Mouse (Mus musculus) adrenal gland, postnatal 25 days (tissue): ENCODE results near the gene Ccn2. TPM values are rescaled to one million over a fixed set of nuclear protein-coding genes. Genes with fewer than 3 reads are reported as not detected.
A peak's percentile ranks its signal among the peaks of the same experiment; 100 is the strongest.
"Not testable (repeated sequence)": the region's sequence is repeated elsewhere in the genome, so short reads cannot be mapped to it uniquely, and the experiment has no call there.

ENCODE experiments used
- DNase-seq: peaks from one replicate; pipeline ENCODE4 v3.0.0; 2021; ENCODE audit warnings: mixed read lengths
- total RNA-seq: library from RNA; stranded (reverse); gene quantifications from 2 replicates; pipeline ENCODE4 v1.2.3, GENCODE M21; 2021

Gene Ccn2
- total RNA-seq, 1 experiment from 2014 or later, result 44.4 TPM

DNA sequence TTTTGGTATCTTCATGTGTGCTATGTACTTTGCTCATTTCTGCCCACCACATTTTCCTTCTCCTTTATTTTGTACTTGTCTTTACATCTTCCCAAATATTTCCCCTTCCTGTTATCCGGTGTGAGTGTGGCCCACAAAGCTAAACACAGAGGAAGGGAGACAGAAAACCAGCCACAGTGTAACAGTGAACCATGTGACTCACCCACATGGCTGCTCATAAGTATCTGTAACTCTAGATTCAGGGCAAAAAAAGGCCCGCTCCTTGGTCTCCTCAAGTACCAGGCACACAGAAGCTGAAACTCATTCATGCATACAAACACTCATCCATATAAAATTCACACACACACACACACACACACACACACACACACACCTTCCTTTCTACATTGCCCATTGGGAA, 7.8 kb downstream of the Ccn2 start:
- no peak for DNase-seq

DNA sequence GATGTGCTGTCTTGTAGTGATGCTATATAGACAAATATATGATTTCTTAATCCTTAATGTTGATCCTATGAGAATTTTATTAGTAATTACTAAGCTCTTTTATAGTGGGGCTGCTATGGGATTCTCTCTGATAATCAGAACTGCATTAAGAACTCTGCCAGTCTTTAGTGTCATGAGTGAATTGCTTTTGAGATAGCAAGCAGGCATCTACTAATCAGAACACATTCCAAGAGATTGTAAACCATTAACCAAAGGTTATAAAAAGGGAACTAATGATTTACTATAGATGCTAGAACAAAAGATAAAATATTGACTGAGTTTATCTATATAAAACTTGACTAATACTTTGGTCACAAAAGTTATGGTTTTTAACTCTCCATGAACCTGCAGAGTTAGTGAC, 8.5 kb downstream of the Ccn2 start:
- DNase-seq, result no peak

DNA sequence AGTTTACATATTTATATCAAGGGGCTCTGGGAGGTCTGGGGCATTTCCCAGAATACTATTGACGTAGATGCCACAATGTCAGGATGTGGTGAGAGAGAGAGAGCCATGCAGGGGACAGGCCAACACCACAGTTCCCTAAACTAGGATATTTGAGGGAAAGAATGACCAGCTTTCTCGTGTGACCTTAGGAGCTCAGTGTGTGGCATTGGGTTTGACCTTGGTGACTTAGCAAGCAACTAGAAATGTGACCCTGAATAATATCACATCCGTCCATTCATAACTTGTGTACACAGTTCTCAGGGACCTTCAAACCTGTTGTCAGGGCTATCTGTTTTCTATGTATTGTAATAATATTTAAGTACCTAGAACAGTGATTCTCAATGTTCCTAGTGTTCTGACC, 13.9 kb downstream of the Ccn2 start:
- DNase-seq, result no peak

DNA sequence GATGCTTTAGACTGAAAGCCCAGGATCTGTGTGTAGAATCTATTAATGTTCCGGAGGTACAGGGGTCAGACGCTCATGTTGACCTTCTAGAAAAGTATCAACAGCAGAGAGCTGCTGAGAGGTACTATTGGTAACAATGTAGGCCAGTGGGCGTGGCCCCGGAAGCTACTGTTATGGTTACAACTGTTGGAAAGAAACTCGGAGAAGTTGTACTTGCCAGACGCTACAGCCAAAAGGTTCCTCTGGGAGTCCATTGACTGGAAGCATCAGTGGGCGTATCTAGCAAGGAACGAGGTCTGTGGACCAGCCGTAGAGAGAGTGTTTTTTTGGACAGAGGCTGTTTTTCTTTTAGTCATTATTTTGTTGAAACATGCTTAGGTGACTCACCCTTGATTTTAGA, 14.5 kb downstream of the Ccn2 start:
- no peak for DNase-seq

DNA sequence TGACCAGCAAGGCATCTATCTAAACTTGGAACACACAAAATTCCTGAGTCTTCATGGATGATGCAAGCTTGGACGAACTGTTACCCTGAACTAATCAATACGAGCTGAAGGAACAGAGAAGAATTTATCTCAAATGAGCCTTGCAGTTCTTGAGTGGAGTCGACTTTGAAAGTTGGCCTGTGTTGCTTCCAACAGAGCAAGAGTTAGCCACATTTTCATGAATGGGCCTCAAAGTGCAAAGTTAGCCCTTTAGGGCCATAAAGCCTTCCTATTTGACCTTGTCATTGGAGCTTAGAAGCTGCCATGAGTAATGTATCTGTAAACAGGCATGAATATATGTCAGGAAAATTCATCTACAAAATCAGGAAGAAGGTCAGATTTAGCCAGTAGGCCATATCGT, 19.5 kb downstream of the Ccn2 start:
- no peak for DNase-seq

DNA sequence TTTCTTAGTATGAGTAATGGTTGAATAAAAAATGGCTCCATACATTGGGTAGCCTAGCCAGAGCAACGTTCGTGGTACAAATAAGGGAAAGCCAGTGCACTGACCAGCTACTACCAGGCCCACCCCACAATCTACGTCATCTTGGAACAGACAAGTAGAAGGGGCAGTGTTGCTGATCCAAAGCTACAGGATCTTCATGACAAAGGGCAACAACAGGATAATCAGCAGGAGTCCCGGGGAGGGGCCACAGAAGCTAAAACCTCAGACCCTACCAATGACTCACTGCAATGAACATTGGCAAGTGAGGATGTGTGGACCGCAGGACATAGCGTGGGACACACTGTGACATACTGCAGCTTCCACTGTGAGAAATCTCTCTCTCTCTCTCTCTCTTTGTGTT, 20.6 kb downstream of the Ccn2 start:
- DNase-seq, result no peak

DNA sequence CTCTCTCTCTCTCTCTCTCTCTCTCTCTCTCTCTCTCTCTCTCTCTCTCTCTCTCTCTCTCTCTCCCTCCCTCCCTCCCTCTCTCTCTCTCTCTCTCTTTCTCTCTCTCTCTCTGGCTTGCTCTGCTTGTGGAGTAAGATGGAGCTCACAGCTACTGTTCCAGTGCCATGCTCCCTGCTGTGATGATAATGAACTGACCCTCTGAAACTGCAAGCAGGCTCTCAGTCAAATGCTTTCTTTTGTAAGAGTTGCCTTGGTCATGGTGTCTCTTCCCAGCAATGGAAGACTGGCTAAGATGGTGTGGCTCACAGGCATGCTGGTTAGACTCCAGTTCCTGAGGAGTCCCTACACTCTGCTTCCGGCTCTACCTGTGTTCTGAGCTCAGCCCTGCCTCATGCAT, 21.3 kb downstream of the Ccn2 start:
- DNase-seq, result not testable (repeated sequence)

DNA sequence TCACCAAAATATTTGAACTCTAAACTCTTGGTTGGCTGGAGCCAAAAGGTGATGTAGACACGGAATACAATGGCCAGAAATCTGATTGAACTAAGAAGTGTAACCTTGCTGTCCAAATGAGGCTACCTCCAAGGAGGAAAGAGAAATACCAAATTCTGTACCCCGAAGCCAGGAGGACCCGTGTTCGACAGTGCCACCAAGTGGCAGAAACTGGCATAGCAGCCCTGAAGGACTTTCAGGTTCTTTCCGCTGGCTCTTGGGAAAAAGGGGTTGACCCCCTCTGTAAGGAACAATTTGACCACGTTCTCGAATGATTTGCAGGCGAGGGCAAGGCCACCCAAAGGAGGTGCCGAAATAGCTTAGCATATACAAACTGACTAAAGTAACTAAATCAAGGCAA, 26.3 kb downstream of the Ccn2 start:
- DNase-seq, result peak; percentile 65

DNA sequence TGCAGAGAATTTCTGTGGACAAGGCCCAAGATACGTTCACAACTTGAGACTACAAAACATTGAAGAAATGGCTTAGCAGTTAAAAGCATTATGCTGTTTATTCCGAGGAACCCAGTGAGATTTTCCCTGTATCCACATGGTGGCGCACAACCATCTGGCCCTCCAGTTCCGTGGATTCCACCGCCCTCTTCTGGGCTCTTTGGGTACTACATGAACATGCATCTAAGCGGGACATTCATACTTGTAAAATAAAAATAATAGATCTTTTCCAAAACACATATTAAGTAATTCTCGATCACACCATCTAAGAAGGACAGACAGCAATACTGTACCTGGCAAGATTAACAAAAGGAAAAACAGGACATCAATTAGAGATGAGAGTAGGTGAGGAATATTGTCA, 27.3 kb downstream of the Ccn2 start:
- DNase-seq, result peak; percentile 73

DNA sequence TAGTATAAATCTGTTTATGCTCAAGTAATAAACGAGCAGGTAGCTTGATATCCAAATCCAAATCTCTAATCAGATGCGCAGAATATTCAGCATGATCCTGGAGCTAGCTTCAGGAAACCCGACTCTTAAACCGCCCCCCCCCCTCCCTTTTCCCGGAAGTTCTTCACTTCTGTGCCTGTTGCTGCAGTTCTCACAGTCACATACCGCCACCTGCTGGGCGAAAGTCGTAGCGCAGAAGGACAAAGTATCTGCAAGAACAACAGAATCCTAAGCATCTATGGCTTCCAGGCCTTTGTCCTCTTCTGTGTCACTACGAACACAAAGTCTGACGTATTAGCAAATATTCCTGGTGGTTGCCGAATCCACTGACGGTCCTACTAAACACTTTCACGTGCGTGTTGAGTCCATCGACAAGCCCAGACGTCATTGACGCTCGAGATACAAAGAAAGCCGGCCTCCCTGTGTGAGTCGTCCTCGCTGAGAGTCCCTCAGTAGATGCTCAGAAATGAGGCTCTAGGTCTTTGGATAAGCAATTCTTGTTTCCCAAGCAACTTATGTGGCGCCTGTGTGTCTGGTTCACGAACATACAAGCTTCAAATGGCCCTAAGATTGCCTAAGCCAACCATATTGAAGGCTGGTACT, 29.9 kb downstream of the Ccn2 start:
- peak; percentile 82 for DNase-seq

DNA sequence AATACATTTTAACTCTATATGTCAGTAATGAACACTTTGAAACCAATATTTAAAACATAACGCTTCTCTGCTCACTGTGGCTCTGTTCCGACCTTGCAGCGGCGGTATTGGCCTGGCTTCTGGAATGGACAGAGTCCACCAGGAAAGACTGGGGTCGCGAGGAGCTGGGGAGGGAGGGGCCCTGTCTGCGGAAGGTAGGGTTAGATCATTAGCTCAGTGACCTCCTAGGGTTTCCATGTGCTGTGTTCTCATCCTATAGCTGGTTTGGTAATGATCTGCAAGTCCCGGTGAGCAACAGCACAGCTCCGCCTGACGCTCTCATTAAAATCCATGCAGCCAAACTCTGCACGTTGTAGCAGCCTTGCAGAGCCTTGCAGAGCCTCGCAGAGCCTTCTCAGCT, 32.0 kb downstream of the Ccn2 start:
- DNase-seq, result no peak

DNA sequence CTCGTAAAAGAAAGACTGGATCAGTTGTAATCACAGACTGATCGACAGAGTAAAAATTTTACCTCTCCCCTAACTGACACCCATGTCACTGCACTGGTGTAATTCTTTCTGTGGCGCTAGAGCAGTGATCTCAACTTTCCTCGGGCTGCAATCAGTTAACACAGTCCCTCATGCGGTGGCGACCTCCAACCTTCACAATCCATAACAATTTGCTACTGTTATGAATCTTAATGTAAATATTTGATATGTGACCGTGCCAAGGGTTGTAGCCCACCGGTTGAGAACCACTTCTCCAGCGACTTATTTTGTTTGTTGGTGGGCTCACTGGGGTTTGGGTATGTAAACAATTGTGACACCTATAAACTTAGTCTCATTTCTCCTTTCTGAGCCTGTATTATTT, 33.2 kb downstream of the Ccn2 start:
- DNase-seq, result no peak

DNA sequence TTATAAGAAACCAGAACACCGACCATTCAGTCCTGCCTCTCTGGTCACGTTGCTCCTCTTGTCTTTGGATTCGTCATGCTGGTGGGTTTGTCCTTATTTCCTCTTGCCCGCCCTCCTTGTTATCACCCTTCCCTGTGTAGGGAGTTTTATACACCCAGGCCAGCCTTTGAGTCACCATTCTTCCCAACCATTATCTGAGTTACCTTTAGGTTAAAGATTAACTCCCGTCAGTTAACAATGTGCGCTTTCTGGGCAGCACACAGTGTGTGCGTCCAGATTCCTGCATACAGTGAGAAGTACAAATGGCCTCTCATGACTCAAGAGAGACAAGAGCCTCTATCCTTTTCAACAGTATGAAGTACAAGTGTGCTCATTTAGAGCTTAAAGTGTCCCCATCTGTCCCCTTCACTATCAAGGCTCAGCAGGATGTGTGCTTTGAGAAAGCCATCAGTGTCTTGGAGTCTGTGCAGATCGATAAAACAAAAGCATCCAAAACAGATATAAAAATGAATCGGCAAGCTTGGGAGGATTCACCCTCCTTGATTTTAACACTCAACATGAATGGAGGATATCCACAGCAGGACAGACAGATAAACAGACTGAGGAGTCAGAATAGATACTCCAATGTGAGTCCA, 34.0 kb downstream of the Ccn2 start:
- DNase-seq, result no peak

DNA sequence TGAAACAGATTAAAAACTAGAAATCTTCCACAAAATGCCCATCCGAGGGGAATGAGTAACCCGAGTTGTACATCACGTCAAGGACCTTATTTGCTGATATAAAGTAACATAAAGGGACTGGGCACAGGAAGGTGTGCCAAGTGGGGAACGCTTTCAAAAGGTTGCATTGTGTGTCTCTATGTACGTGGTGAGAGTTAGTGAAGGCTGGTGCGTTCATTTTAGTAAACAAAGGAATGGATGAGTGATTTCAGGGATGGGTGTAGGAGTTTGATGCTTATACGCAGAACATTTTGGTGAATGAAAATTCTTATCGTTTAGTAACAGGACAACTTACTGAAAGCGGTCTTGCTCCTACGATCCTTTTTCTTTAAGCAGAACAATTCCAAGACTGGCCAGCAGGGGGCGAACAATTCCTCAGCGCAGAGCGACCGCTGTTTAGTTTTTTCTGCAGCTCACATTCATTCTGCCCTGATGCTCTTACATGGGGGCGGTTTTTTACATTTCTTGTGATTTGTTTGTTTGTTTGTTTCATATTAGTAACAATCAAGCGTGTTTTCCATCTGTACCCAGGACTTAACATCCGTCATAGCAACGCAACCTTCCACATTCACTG, 35.3 kb downstream of the Ccn2 start:
- peak; percentile 61 for DNase-seq

DNA sequence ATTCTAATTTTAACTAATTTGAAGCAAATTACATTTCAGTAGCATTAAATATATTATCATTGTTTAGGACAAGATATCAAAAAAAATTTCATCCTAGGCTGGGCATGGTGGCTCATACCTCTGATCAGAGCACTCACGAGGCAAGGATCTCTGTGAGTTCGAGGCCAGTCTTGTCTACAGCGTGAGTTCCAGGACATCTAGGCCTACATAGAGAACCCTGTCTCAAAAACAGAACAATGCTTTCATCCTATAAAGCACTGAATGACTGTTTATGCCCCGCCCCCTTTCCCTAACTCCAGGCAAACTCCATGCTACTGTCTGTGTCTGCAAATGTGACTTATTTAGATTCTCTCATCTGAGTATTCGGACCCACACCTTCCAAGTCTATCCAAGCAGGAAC, 35.9 kb downstream of the Ccn2 start:
- DNase-seq, result no peak

DNA sequence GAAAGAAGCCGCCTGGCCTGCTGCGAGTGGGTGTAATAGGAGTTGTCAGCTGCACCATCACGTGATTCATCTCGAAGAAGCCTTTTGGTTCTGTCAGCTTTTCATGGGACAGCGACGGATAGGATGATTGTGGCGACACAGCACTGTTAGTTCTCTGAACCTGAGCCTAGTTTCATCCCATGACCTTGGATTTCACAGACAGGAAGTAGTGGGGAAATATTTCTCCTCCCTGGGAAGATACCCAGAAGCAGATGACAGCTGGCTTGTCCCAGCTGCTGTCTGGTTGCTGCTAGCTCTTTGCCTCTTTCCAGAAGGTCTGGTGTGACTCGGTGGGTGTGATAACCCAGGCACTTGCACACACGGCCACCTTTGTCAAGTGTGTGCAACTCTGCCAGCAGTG, 39.0 kb downstream of the Ccn2 start:
- DNase-seq, result no peak

DNA sequence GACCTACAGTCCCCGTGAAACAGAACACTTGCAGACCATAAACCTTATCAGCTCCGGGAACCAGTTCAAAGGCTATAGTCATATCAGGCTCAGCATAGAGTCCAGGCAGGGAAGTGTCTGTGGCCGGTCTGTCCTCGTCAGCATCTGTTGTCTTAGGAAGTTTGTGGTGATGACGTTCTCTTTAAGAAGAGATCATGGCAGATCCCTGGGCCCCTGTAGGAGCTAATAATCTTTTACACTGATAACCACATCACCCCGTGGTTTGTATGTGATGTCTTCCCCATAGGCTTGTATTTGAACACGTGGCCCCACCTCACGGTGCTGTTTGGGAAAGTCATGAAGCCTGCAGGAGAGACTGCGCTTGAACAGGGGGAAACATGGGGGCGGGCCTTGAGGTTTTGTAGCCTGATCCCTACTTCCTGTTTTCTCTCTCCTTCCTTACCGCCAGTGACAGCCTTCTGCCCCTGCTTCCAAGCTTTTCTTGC, 40.1 kb downstream of the Ccn2 start:
- no peak for DNase-seq

DNA sequence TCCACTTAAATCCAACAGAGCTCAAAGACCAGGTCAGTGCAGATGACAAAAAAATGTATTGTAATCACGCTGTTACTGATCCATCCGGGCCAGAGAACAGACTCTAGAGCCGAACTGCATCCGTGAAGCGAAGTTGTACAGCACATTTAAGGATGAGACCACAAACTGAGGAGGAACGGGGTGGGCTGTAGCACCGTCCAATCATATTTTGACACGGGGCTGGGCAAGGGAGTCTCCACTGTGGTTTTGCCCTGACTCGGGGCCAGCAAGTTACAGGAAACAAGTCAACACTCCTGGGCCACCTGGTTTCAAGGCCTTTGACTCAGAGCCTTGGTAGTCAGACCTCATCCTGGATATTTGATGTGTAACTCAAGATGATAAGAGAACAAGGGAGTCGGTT, 40.6 kb downstream of the Ccn2 start:
- no peak for DNase-seq

DNA sequence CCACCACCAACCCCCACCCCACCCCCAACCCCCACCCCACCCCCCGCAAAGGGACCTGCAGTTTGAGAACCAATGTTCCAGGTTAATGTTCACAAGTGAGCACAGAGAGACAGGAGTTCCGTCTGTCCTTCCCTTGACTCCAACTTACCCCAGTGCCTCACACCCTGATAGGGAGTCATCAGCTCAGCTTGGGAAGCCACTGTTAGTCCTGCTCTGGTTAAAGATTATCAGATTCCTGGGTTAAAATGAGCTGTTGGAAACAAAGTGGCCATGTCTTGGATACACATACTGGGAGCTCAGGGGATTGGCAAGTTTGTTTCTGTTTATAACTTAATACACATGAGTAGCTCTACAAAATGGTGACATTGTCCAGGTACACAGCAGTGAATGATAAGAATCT, 41.7 kb downstream of the Ccn2 start:
- DNase-seq, result no peak

DNA sequence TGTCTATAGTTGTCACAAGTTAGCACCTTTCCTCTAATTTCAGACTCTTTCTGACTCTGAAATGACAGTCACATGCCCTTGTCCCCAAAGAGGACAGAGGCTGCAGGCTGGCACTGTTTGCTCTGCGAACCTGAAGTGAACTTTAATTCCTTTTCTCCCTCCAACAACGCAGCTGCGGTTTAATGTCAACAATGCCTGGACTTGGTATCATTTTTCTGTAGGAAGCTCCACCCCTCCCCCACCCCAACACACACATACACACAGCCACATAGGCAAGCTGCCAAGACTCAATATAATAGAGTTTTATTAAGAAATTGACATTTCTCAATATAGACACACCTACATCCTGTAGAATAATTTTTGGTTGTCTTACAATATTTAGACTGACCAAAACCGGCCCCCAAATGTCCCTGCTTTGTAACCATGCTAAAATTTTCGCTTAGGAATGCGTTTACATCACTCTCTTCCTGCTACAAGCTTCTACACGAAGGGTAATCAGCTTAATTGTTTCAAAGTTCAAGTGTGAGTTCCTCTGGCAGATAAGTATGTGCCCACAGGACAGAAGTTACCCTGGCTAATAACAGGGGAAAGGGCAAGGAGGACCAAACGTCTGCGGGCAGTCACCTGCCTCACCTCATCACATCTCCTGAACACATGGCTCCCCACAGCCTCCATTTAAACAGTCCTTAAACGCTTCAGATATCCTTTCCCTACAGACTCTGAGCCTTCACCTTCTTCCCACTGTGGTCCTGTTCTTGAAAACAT, 43.2 kb downstream of the Ccn2 start:
- no peak for DNase-seq

DNA sequence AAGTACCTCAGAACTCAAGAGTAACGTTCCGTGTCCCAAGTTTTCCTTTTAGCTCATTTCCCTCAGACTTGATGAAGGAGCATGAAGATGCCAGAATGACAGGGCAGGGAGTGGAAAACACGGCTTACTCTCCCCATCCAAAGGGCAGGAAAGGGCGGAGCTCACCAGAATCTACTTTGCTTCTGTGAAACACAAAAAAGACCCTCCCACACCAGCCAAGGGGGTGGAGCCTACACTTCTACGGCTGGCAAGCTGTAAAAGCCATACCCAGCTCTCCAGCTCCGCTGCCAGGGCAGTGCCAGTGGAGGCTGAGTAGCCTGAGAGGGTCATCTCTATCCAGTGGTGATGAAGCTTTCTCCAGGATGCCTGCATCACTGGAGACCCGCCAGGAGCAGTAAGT, 44.4 kb downstream of the Ccn2 start:
- no peak for DNase-seq

DNA sequence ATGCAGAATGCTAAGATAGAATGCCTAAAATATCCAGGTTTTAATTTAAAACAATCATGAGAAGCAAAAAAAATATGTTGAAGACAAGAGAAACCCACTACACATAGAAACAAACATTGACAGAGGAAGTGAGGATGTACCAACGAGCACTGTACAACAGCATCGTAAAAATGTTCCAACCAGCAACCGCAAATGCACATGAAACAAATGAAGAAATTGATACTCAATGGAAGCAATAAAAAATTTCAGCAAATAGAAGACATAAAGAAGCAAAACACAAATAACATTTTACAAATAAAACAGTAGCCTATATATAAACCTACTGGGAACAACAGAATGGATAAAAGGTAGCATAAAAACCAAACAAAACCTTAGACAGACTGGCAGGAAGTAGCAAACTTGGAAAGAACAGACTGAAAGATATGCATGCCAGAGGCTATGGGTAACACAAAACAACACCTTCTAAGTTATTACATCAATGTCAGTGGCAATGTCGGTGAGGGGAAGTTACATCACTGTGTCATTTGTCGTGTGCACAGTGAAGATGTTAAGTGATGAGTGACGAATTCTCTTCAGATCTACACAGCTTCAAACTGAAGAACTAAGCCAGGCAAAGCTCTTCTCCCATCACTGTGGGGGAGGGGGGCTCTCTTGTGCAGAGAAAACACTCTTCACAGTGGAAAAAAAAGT, 45.1 kb downstream of the Ccn2 start:
- DNase-seq, result no peak
